Mouse (Mus musculus): ENCODE data around the gene Spata2.

DNA sequence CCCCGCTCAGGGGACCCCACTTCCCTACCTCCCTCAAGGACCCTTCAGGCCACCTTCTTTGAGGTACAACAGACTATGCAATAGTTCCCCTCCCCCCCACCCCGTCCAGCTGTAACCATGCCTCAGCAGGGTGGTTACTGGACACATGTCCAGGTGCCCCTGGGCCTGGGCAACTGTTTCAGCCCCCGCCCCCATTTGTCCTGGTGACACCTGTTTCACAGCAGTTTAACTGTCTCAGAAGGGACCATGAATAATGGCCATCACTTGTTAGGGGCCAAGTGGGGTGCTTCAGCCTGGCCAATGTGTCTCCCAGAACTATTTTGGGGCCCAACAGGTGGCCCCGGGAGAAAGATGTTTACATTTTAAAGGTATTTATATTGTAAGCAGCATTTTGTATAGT is 49.7 kb upstream of the Spata2 start:
- TF ChIP-seq CTCF (IDR thresholded peaks at IDR 0.05; ENCODE audit: low read depth), result no peak
- TF ChIP-seq EP300 (IDR thresholded peaks at IDR 0.05; ENCODE audit: low read depth), result no peak
